Mouse (Mus musculus) liver, embryonic 14.5 days (tissue): ENCODE results near the gene Opcml.

Experiments
- CTCF ChIP-seq: IDR thresholded peaks from 2 replicates; pipeline ENCODE4 v1.5.1; 2016; ENCODE audit warnings: antibody characterized with exemption, low read depth, control low read depth
- EP300 ChIP-seq: IDR thresholded peaks from 2 replicates; pipeline ENCODE4 v1.6.1; 2016; ENCODE audit warnings: antibody characterized with exemption, low read depth

GRCm38 (mm10) chr9:28552387-28553182 lies 762.0 kb downstream of the Opcml start:
- no peak for TF ChIP-seq CTCF
- no peak for TF ChIP-seq EP300
